Mouse (Mus musculus) right cerebral cortex, postnatal 25 days (tissue): ENCODE measurements at regions not wholly inside any gene's neighbourhood (a gene's known extent, or its start where the extent isn't known, plus 50 kb on each side); places are given as distances from the start of the nearest gene placed in this dataset.

Experiments used
- DNase-seq: peaks from one replicate; pipeline ENCODE4 v3.0.0; 2022

GRCm38 (mm10) chr5:64613696-64614095 lies 189.5 kb upstream of the Klf3 start:
- no peak for DNase-seq

- no peak for DNase-seq
These were observed 185.1 kb upstream of the Klf3 start for GRCm38 (mm10) chr5:64618126-64618525.

GRCm38 (mm10) chr5:64619752-64620151 lies 183.4 kb upstream of the Klf3 start:
- no peak for DNase-seq

GRCm38 (mm10) chr5:64620726-64621125 lies 182.5 kb upstream of the Klf3 start:
- DNase-seq = no peak

- DNase-seq = no peak
These were observed 181.8 kb upstream of the Klf3 start for GRCm38 (mm10) chr5:64621386-64621785.

- DNase-seq = no peak
These were observed 179.5 kb upstream of the Klf3 start for GRCm38 (mm10) chr5:64623653-64624052.

GRCm38 (mm10) chr5:64624205-64624604 lies 179.0 kb upstream of the Klf3 start:
- DNase-seq = no peak

GRCm38 (mm10) chr5:64625421-64625820 lies 177.8 kb upstream of the Klf3 start:
- DNase-seq = no peak

- no peak for DNase-seq
These were observed 177.3 kb upstream of the Klf3 start for GRCm38 (mm10) chr5:64625841-64626298.

GRCm38 (mm10) chr5:64626351-64626750 lies 176.8 kb upstream of the Klf3 start:
- DNase-seq = no peak

- no peak for DNase-seq
These were observed 172.6 kb upstream of the Klf3 start for GRCm38 (mm10) chr5:64630582-64630981.

- no peak for DNase-seq
These were observed 171.0 kb upstream of the Klf3 start for GRCm38 (mm10) chr5:64632171-64632570.

- no peak for DNase-seq
These were observed 169.2 kb upstream of the Klf3 start for GRCm38 (mm10) chr5:64634008-64634407.

GRCm38 (mm10) chr5:64634721-64635120 lies 168.5 kb upstream of the Klf3 start:
- no peak for DNase-seq

GRCm38 (mm10) chr5:64636301-64636700 lies 166.9 kb upstream of the Klf3 start:
- no peak for DNase-seq

- DNase-seq = no peak
These were observed 159.6 kb upstream of the Klf3 start for GRCm38 (mm10) chr5:64643584-64643983.

GRCm38 (mm10) chr5:64647417-64648125 lies 155.6 kb upstream of the Klf3 start:
- DNase-seq = no peak

GRCm38 (mm10) chr5:64648492-64648891 lies 154.7 kb upstream of the Klf3 start:
- no peak for DNase-seq

- no peak for DNase-seq
These were observed 151.8 kb upstream of the Klf3 start for GRCm38 (mm10) chr5:64651407-64651806.

- DNase-seq = no peak
These were observed 149.4 kb upstream of the Klf3 start for GRCm38 (mm10) chr5:64653764-64654163.

GRCm38 (mm10) chr5:64655286-64655685 lies 147.9 kb upstream of the Klf3 start:
- DNase-seq = no peak

- no peak for DNase-seq
These were observed 141.2 kb upstream of the Klf3 start for GRCm38 (mm10) chr5:64661959-64662358.

GRCm38 (mm10) chr5:64662476-64662875 lies 140.7 kb upstream of the Klf3 start:
- no peak for DNase-seq

- no peak for DNase-seq
These were observed 139.4 kb upstream of the Klf3 start for GRCm38 (mm10) chr5:64663766-64664165.

GRCm38 (mm10) chr5:64665064-64665463 lies 138.1 kb upstream of the Klf3 start:
- DNase-seq = no peak
